Mouse (Mus musculus) heart, embryonic 11.5 days (tissue): ENCODE data around the gene Hoxb2. TPM values are rescaled to one million over a fixed set of nuclear protein-coding genes. Genes with fewer than 3 reads are reported as not detected.

Source experiments
- ATAC-seq: fragments of 200-750 bp; cut with Nextera tagmentation; replicated peaks from 2 replicates; pipeline ENCODE4 v1.8.0; 2017; ENCODE audit warnings: moderate library complexity; ENCODE audit not compliant: insufficient number of reproducible peaks, low FRiP score, low TSS enrichment
- H3K27ac ChIP-seq: fragments of 300-500 bp; sonication (generic); 2 replicates; pipeline ENCODE4 v1.5.1; 2014; ENCODE audit warnings: mild to moderate bottlenecking, low read depth, low read length
- H3K27me3 ChIP-seq: fragments of 300-500 bp; sonication (generic); 2 replicates; pipeline ENCODE4 v1.6.1; 2014; ENCODE audit warnings: mild to moderate bottlenecking, low read length, mixed read lengths; ENCODE audit not compliant: control insufficient read depth, insufficient read depth
- H3K36me3 ChIP-seq: fragments of 300-500 bp; sonication (generic); 2 replicates; pipeline ENCODE4 v1.6.1; 2014; ENCODE audit warnings: mild to moderate bottlenecking, low read length, moderate library complexity, mixed read lengths; ENCODE audit not compliant: control insufficient read depth, insufficient read depth
- H3K4me1 ChIP-seq: fragments of 300-500 bp; sonication (generic); 2 replicates; pipeline ENCODE4 v1.6.1; 2014; ENCODE audit warnings: low read length; ENCODE audit not compliant: control insufficient read depth, insufficient read depth
- H3K4me2 ChIP-seq: fragments of 300-500 bp; sonication (generic); 2 replicates; pipeline ENCODE4 v1.6.1; 2014; ENCODE audit warnings: mild to moderate bottlenecking, moderate library complexity
- H3K4me3 ChIP-seq: fragments of 300-500 bp; sonication (generic); 2 replicates; pipeline ENCODE4 v1.5.1; 2014; ENCODE audit warnings: low read depth, low read length
- H3K9ac ChIP-seq: fragments of 300-500 bp; sonication (generic); 2 replicates; pipeline ENCODE4 v1.6.1; 2014; ENCODE audit warnings: mild to moderate bottlenecking, low read depth, low read length, moderate library complexity
- H3K9me3 ChIP-seq: fragments of 300-500 bp; sonication (generic); replicated peaks from 2 replicates; pipeline ENCODE4 v1.6.1; 2016; ENCODE audit warnings: low read length; ENCODE audit not compliant: control insufficient read depth
- WGBS: fragments of 180-500 bp; shearing (Covaris S2); extraction: QIAGEN DNeasy Blood & Tissue Kit; methylation state at CpG from one replicate; pipeline ENCODE4 v1.1.7; 2014; ENCODE audit not compliant: insufficient replicate concordance; 5-methylcytosine and 5-hydroxymethylcytosine counted together
- polyA plus RNA-seq: library from polyadenylated mRNA; unstranded; fragments of >200 nt; fragmentation: Nextera tagmentation; extraction: Ambion mirVana; gene quantifications from 2 replicates; pipeline ENCODE4 v1.2.1, GENCODE M21; 2014

Gene Hoxb2
- polyA plus RNA-seq, 1 experiment from 2014 or later: 7.4 TPM

- H3K4me2 ChIP-seq: peak overlapping the region; percentile 61
- no peaks in the 10 kb centered on the region for H3K9me3 ChIP-seq
- H3K4me3 ChIP-seq: peak overlapping the region; percentile 28
- ATAC-seq: no peak
- no peaks in the 10 kb centered on the region for H3K36me3 ChIP-seq
- H3K27me3 ChIP-seq: peaks cover 66% of the 10 kb centered on the region
- peaks cover 11% of the 10 kb centered on the region for H3K4me1 ChIP-seq
- WGBS: under 1% methylated on average over 25 of the region's 25 CpGs
- peak overlapping the region; percentile 55 for H3K27ac ChIP-seq
- peak overlapping the region; percentile 59 for H3K9ac ChIP-seq
Observed at GRCm38 (mm10) chr11:96354376-96354775, 4.1 kb downstream of the Hoxb2 start.

GRCm38 (mm10) chr11:96354801-96355311 is 4.5 kb downstream of the Hoxb2 start:
- no peak overlapping the region for H3K27ac ChIP-seq
- 9% methylated on average over 9 of the region's 9 CpGs for WGBS

GRCm38 (mm10) chr11:96363807-96364206 is 13.5 kb downstream of the Hoxb2 start:
- no peaks in the 10 kb centered on the region for H3K9me3 ChIP-seq
- H3K36me3 ChIP-seq: no peaks in the 10 kb centered on the region
- H3K27me3 ChIP-seq: peaks cover 67% of the 10 kb centered on the region
- 5% methylated on average over 5 of the region's 5 CpGs for WGBS
- peaks cover 5% of the 10 kb centered on the region; the same call in 1 of the 2 replicates for H3K4me1 ChIP-seq
- H3K4me2 ChIP-seq: no peak overlapping the region
- no peak overlapping the region for H3K9ac ChIP-seq
- no peak overlapping the region for H3K4me3 ChIP-seq
- no peak; the same call in 1 of the 2 replicates for ATAC-seq
- H3K27ac ChIP-seq: no peak overlapping the region

More at GRCm38 (mm10) chr11:96354801-96355311, 4.5 kb downstream of the Hoxb2 start:
- Histone ChIP-seq H3K4me3 (peak overlapping the region; percentile 28), H3K4me2 (peak overlapping the region; percentile 61), H3K27me3 (peaks cover 61% of the 10 kb centered on the region), H3K9me3 (no peaks in the 10 kb centered on the region), H3K4me1 (peaks cover 11% of the 10 kb centered on the region), H3K36me3 (no peaks in the 10 kb centered on the region), H3K9ac (peak overlapping the region; percentile 59)
- ATAC-seq: no peak

- ATAC-seq: no peak
- Histone ChIP-seq H3K4me1 (peaks cover 5% of the 10 kb centered on the region; the same call in 1 of the 2 replicates), H3K36me3 (no peaks in the 10 kb centered on the region), H3K9ac (no peak within 1 kb of the TSS), H3K27ac (no peak within 1 kb of the TSS), H3K9me3 (no peaks in the 10 kb centered on the region), H3K27me3 (peaks cover 83% of the 10 kb centered on the region), H3K4me2 (peak within 1 kb of the TSS; percentile 47), H3K4me3 (peak within 1 kb of the TSS; percentile 21)
- WGBS: 7% methylated on average over 26 of the region's 26 CpGs
Observed at GRCm38 (mm10) chr11:96365441-96366091, 15.2 kb downstream of the Hoxb2 start, which contains the start of gene Hoxb1. TSS of gene Hoxb1 (plus strand) at chr11:96365752.

GRCm38 (mm10) chr11:96366092-96367041 is 16.0 kb downstream of the Hoxb2 start:
- Histone ChIP-seq H3K4me2 (peak overlapping the region; percentile 47), H3K27ac (no peak overlapping the region), H3K9ac (no peak overlapping the region), H3K36me3 (no peaks in the 10 kb centered on the region), H3K9me3 (no peaks in the 10 kb centered on the region), H3K4me1 (peaks cover 5% of the 10 kb centered on the region; the same call in 1 of the 2 replicates), H3K27me3 (peaks cover 87% of the 10 kb centered on the region), H3K4me3 (peak overlapping the region; percentile 21)
- no peak for ATAC-seq
- WGBS: 2% methylated on average over 47 of the region's 47 CpGs

GRCm38 (mm10) chr11:96367141-96367540 is 16.8 kb downstream of the Hoxb2 start:
- Histone ChIP-seq H3K4me2 (no peak overlapping the region; the same call in 1 of the 2 replicates), H3K27me3 (peaks cover 87% of the 10 kb centered on the region)
- ATAC-seq: no peak

GRCm38 (mm10) chr11:96368686-96369085 is 18.4 kb downstream of the Hoxb2 start:
- Histone ChIP-seq H3K27ac (no peak overlapping the region), H3K4me3 (no peak overlapping the region), H3K27me3 (peaks cover 85% of the 10 kb centered on the region), H3K9ac (no peak overlapping the region), H3K9me3 (no peaks in the 10 kb centered on the region), H3K36me3 (no peaks in the 10 kb centered on the region), H3K4me1 (peaks cover 8% of the 10 kb centered on the region; the same call in 1 of the 2 replicates), H3K4me2 (no peak overlapping the region)
- WGBS: 21% methylated on average over 5 of the region's 5 CpGs
- ATAC-seq: no peak

More at GRCm38 (mm10) chr11:96367141-96367540, 16.8 kb downstream of the Hoxb2 start:
- Histone ChIP-seq H3K4me3 (no peak overlapping the region; the same call in 1 of the 2 replicates), H3K9me3 (no peaks in the 10 kb centered on the region), H3K36me3 (no peaks in the 10 kb centered on the region), H3K9ac (no peak overlapping the region), H3K4me1 (peaks cover 5% of the 10 kb centered on the region; the same call in 1 of the 2 replicates), H3K27ac (no peak overlapping the region)
- 32% methylated on average over 6 of the region's 6 CpGs for WGBS

- Histone ChIP-seq H3K9me3 (no peaks in the 10 kb centered on the region), H3K4me1 (peaks cover 8% of the 10 kb centered on the region; the same call in 1 of the 2 replicates), H3K4me3 (no peak overlapping the region), H3K36me3 (no peaks in the 10 kb centered on the region), H3K4me2 (no peak overlapping the region), H3K27ac (no peak overlapping the region), H3K9ac (no peak overlapping the region), H3K27me3 (peaks cover 85% of the 10 kb centered on the region)
- WGBS: 29% methylated on average over 7 of the region's 7 CpGs
- no peak for ATAC-seq
Observed at GRCm38 (mm10) chr11:96369140-96369539, 18.8 kb downstream of the Hoxb2 start.
